Mouse (Mus musculus): ENCODE measurements around the gene Kat2b. TPM values are rescaled to one million over a fixed set of nuclear protein-coding genes. Genes with fewer than 3 reads are reported as not detected.
A peak's percentile ranks its signal among the peaks of the same experiment; 100 is the strongest.
"Not testable (repeated sequence)": the region's sequence is repeated elsewhere in the genome, so short reads cannot be mapped to it uniquely, and the experiment has no call there.

Kat2b gene
- total RNA-seq, 2 experiments from 2014 or later: 30.5 to 35.1 TPM

DNA sequence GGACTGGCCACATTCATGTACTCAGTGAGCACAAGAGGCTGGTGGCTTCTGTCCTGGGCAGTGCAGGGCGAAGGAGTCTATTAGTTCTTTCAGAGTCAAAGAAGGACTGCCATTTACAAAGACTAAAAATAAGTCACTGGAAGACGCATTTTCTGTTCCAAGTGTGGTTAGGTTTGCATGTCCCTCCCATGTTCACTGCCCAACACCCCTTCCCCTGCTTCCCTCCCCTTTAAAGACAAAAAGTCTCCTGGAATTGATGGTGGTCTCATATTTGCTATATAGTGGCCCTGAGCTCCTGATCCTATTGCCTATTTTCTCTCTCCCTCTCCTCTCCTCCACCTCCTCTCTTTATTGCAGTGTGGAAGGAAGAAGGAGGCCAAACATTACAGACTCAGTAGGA lies 89.3 kb downstream of the Kat2b start:
- no peak for ATAC-seq (replicated peaks; ENCODE audit: poor library complexity, severe bottlenecking)

DNA sequence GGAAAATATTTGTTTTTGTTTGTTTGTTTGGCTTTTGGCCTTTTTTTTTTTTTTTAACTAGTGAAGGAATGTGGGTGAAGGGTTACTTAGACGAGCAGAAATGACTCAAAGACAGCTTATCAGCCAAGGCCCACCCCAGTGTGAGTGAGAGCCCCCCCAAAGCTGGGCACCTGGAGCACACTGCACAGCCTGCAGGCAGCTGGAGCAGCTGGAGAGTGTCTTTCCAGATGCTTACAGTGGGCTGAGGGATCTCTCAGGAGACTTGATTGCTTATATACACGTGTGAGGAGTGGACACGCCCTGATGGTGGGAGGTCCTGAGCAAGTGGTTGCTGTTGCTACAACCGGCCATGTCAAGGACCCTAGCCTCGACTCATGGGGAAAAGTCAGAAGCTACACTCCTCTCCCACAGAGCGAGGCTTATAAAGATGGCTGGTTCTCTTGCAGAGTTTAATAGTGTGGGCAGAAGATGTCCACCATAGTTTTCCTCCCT lies 89.8 kb downstream of the Kat2b start:
- ATAC-seq (replicated peaks; ENCODE audit: poor library complexity, severe bottlenecking): no peak

DNA sequence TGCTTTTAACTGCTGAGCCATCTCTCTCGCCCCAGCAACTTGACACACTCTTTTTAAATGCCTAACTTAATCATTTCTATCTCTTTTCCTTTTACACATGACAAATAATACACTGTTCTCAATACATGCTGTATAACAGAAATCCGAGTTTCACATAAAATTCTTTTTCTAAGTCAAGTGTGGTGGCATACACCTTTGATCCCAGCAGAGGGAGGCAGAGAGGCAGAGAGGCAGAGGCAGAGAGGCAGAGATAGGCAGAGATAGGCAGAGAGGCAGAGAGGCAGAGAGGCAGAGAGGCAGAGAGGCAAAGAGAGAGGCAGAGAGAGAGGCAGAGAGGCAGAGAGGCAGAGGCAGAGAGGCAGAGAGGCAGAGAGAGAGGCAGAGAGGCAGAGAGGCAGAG lies 90.7 kb downstream of the Kat2b start:
- peak; percentile 44; the same call in 1 of the 2 replicates for ATAC-seq (replicated peaks; ENCODE audit: poor library complexity, severe bottlenecking)

DNA sequence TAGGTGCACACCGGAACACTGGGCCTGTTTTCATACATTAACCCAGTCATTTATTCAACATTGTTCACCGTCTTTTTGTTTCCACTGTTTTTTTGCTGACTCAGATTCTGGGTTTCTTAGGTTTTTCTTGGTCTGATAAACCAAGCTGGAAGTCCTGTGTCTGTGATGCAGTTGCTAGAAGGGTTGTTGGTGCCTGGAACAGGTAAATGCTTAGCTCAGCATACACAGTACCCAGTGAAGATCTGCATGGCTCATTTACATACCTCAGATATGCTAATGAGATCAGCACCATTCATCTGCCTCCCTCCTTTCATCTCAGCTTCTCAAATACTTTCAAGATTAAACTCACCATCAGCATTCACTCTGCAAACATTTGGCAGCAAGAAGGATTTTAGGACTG lies 92.0 kb downstream of the Kat2b start:
- ATAC-seq (replicated peaks; ENCODE audit: poor library complexity, severe bottlenecking): no peak

DNA sequence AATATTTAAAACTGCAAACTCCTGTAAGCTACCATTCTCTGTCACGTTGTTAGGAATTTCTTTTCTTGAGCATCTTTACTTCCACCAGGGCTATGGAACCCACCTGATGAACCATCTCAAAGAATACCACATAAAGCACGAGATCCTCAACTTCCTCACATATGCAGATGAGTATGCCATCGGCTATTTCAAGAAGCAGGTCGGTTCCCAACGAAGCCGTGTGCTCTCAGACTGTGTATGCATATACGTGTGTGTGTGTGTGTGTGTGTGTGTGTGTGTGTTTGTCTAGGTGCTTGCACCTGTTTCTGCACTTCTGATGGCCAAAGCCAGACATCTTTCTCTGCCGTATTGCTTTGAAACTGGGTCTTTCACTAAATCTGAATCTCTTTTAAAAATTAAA lies 92.6 kb downstream of the Kat2b start:
- no peak for ATAC-seq (replicated peaks; ENCODE audit: poor library complexity, severe bottlenecking)

DNA sequence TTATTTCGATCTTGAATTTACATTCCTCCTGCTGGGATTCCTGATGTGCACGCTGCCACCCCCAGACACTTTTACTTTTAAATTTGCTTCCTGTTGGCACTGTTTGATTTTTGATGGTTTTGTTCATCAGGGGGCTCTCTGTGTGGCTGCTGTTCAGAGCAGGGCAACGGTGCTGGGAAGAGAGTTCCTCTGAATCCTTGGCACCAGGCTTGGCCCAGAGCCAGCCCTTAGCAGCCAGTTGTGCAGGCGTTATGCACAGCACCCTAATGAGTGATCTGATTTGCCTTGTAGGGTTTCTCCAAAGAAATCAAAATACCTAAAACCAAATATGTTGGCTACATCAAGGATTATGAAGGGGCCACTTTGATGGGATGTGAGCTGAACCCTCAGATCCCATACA lies 93.1 kb downstream of the Kat2b start:
- ATAC-seq (replicated peaks; ENCODE audit: poor library complexity, severe bottlenecking): no peak

DNA sequence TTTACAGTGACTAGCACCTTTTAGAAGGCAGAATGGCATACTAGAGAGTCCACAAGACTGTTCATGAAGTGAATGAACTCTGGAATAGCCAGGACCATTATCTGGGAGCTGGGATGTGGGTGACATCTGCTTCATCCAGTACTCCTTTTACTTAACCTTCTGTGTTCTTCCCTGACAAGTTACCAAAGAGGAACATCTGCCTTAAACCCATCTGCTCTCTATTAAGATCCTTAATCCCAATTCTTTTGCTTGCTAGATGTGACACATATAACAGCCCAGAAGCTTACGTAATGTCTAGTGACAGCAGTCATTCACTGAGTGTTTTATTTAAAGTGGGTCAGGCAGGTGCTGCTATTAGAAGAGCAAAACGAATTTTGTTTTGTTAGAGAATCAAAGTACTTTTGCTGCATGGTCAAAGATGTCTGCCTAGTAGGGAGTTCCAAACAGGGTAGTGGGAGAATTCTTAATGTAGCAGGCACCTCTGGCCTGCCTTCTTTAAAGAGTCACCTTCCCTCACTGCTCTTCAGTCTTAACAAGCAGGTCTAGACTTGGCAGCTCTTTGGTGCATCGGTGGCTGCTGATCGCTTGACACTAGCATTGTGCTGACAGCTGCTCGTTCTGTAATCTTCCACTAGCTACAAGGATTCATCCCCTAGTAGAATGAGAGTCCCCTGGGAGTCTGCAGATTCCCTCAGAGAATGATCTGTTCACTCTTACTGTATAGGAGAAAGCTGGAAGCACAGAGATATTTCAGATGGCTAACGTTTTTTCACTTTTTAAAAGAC lies 94.6 kb downstream of the Kat2b start:
- ATAC-seq (replicated peaks; ENCODE audit: poor library complexity, severe bottlenecking): no peak

DNA sequence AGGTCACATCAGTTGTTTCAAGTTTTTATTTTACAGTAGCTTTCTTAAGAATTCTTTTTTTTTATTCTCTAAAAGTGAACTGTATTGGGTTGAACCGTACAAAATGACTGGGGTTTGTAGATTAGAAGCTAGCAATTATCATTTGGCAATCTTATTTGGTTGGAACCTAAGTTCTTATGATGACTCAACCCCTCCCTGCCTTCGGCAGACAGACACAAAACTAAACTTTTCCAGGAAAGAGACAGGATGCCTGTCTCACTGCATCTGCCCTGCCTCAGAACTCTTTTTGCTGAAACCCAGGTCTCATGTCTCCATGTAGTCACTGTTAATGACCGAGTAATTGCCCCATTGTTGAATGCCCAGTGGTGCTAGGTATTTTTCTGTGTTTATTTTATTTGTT lies 97.6 kb downstream of the Kat2b start:
- ATAC-seq (replicated peaks; ENCODE audit: poor library complexity, severe bottlenecking): no peak

DNA sequence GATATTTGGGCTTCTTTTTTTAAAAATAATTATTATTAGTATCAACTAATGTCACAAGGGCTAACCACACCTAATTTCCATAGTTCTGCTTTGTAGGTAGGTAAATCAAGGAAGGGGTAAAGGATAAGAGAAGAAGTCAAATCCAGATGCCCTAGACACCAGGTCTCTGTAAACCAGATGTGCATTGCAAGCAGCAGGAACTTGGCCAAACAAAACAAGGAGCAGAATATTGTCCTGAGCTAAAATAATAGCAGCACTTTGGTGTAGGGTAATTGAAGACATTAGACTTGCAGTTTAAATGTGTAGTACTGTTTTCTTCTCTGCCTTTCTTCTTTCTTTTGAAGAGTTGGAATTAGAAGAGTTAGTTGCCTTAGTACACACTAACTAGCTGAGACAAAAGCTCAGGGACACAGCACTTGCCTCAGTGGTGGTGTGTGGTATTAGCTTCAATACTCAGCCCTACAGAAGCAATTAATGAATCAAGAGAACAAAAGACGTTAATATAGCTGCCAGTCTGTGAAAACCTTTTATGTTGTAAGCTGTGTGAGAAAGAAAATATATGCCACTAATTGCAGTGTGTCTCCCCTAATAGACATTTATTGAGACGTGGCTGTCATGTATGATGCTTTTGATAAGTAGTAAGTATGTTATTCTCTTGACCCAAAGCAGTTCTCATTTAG lies 98.2 kb downstream of the Kat2b start:
- no peak for ATAC-seq (replicated peaks; ENCODE audit: poor library complexity, severe bottlenecking)

DNA sequence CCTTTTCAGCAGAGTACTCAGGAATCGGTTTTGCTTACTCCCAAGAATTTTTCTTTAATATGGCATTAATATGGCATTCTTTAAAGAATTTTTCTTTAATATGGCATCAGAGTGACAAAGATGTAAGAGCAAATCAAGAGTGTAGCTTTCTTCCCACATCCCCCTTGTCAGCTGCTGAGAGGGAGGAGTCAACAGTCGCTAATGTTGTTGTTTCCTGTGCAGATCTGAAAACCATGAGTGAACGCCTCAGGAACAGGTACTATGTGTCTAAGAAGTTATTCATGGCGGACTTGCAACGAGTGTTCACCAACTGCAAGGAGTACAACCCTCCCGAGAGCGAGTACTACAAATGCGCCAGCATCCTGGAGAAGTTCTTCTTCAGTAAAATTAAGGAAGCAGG lies 103.8 kb downstream of the Kat2b start:
- no peak for ATAC-seq (replicated peaks; ENCODE audit: poor library complexity, severe bottlenecking)

DNA sequence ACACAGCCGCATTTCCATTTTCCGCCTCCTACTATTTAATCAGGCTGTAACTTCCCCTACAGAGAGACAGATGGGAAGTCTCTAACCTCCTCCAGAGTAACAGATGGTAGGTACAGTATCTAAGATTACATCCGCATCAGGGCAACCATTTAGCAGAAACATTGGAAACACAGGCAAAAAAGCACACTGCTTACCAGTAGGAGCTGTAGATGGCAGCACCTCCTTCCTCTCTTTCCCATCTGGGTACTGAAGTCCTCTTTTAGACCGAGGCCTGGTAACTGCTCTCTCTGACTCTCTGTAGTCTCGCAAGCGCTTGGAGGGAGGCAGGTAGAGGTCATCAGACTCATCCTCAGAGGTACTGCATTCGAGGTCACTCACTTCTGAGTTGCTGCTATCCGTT lies 112.1 kb downstream of the Kat2b start:
- ATAC-seq (replicated peaks; ENCODE audit: poor library complexity, severe bottlenecking): 0 out of 2 replicates have a peak, but pooled peaks have one; percentile 12

DNA sequence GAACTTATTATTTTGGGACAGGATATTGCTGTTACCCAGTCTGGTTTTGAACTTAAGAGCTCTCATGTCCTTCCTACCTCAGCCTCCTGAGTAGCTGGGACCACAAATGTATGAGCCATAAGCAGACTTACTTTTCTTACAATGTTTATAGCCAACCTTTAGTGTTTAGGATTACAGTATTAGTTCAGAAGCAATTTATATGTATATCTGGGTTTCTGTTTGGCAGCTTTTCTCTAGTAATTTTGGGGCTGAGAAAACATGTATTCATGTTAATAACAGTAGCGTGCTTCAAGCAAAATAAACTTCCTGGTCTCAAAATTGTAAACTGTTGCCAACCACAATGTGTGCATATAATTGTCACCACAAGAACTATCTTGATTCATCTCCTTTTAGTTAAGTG lies 121.7 kb downstream of the Kat2b start:
- ATAC-seq (replicated peaks; ENCODE audit: poor library complexity, severe bottlenecking): no peak

DNA sequence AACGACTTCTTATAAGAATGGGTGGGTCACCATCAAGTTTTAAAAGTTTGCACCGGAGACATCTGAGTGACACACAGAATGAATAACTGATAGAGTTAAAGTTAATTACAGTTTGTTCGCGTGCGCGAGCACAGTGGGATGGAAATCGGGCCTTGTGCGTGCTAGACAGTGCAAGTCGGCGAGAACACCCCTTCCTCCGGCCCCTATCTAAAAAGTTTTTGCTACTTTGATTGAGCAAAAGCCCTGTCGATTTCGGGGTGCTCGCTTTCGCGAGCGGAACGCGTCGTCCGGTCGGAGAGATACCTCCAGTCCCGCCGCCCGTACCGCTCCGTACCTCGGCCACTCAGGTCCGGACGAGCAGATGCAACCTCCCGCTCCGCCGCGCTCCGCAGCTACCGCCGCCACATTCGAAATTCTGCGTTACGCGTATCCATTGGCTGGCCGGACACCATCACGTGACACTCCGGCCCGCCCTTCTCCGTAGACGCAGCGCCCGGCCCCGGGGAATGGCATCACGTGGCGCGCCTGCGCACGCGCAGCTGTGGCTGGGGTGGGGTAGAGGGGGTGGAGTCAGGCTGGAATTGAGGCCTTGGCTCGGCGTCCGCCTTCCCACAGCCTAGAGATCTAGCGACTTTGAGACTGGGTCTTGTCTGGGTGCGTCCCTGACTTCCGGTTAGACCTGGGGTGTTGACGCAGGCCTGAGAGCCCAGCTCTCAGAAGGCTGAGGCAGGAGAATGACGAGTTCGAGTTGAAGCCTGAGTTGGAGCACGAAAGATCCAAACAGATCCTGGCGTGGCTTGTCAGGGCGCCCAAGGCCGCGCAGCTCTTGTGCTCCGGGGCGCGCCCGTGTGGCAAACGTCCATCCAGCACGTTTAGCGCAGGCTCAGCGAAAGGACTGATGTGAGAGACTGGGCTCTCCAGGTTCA lies 122.5 kb downstream of the Kat2b start, which contains the start of gene Sgo1:
Sgo1 (minus strand) TSS at position 457 of the 926 bp plus-strand sequence.
- ATAC-seq (replicated peaks; ENCODE audit: poor library complexity, severe bottlenecking): peak; percentile 82

DNA sequence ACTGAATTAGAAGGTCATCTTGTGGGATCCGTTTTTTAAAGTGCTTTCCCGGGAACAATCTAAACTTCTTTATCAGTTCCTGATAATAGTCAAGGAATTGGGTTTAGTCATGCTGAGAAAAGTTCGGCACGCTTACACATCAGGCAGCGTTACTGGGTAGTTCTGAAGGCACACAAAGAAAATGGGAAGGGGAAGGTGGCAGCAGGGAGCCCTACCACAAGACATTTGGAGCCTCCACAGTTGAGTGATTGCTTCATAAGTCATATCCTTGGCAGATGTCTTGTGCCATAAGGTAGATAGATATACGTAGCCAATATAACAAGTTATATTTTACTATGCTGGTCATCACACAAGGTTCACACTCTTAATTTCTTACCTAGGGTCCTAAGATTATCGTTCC lies 123.3 kb downstream of the Kat2b start:
- peak; percentile 66 for ATAC-seq (replicated peaks; ENCODE audit: poor library complexity, severe bottlenecking)

DNA sequence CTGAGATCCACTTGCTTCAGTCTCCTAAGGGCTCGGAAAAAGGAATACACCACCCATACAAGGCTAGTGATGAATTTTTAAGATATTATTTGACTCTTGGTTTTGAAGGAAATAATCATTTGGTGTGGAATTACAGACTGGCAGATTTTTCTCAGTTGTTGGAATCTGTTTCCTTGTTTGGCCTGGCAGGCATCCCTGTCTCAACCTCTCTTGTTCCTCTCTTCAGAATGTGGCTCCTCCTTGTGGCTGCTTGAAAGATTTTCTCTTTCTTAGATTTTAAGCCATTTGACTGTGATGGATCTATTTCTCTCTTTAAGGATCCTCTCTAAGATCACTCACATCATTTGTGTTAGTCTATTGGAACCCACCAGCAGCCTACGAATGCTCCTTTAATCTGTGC lies 127.4 kb downstream of the Kat2b start:
- no peak for ATAC-seq (replicated peaks; ENCODE audit: poor library complexity, severe bottlenecking)

DNA sequence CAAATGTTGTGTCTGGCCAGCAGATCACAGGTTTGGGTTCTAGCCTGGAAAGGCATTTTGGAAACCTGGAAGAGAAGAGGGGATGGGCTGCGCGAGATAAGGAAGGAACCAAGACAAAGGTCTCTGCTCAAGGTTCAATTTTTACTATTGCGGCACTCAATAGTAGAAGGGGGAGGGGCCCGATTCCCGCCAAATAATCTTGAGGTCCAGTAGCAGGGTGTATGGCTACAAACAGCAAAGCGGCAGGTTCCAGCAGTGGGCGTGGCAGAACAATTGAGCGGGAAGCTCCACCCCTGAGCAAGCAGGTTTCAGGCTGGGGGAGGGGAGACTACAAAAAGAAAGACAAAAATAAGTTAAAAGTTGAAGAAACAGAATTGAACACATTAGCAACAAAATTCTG lies 130.9 kb downstream of the Kat2b start:
- ATAC-seq (replicated peaks; ENCODE audit: poor library complexity, severe bottlenecking): not testable (repeated sequence)

DNA sequence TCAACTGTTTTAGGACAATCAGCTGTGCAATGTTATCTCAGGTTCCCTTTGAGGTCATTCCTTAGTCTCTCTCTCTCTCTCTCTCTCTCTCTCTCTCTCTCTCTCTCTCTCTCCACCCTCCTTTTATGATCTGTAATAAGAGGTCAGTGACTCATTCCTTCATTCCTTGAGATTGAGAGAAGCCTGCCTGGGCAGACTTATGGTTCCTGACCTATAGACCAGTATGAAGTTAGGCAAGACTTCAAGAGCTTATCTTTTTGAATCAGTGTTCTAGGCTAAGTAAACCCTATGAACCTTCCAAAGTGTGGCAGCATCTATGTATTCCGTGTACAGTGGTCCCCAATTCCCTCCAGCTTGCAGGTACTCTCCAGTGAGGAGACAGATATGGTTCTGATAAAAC lies 147.8 kb downstream of the Kat2b start:
- ATAC-seq (replicated peaks; ENCODE audit: poor library complexity, severe bottlenecking): no peak

DNA sequence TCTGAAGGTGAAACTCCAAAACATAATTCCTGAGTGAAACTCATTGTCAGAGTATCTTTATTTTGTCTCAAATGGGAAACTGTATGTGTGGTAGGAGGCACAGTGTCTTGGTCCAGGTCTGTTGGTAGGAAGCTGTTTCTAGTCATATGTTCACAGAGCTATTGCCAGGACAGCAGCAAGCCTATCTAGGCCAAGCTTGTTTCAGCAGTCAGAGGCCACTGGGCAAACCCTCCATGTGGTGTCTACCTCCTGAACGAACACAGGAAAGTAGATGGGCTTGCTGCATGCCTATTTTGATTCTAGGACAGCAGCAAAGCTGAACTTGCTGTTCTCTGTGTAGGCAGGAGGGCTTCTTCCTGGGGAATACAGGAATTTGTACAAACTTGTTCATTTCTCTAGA lies 148.5 kb downstream of the Kat2b start:
- ATAC-seq (replicated peaks; ENCODE audit: poor library complexity, severe bottlenecking): not testable (repeated sequence)

DNA sequence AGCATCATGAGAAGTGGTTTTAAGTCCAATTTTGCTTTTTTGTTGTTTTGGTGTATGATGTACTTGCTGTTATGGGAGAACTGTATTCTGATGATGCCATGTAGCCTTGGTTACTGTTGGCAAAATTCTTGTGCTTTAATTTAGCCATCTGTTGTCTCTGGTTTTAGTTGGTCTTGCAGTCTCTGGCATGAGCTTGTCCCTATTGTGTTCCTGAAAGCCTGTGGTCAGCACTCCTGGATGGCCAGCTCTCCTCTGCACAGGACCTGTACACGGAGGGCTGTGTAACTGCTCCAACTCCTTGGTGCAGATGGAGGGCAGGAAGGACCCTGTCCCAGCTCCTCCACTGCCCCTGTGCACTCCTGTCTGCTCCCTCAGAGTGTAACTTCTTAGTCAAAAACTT lies 151.8 kb downstream of the Kat2b start:
- ATAC-seq (replicated peaks; ENCODE audit: poor library complexity, severe bottlenecking): no peak

DNA sequence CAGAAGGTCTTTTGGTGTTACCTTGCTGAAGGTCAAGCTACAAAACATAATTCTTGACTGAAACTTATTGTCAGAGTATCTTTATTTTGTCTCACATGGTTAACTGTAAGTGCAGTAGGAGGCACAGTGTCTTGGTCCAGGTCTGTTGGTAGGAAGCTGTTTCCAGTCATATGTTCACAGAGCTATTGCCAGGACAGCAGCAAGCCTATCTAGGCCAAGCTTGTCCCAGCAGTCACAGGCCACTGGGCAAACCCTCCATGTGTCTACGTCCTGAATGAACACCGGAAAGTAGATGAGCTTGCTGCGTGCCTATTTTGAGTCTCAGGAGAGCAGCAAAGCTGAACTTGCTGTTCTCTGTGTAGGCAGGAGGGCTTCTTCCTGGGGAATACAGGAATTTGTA lies 152.3 kb downstream of the Kat2b start:
- ATAC-seq (replicated peaks; ENCODE audit: poor library complexity, severe bottlenecking): not testable (repeated sequence)
